Mouse (Mus musculus): ENCODE results near the gene Card9.

The Card9 gene

DNA sequence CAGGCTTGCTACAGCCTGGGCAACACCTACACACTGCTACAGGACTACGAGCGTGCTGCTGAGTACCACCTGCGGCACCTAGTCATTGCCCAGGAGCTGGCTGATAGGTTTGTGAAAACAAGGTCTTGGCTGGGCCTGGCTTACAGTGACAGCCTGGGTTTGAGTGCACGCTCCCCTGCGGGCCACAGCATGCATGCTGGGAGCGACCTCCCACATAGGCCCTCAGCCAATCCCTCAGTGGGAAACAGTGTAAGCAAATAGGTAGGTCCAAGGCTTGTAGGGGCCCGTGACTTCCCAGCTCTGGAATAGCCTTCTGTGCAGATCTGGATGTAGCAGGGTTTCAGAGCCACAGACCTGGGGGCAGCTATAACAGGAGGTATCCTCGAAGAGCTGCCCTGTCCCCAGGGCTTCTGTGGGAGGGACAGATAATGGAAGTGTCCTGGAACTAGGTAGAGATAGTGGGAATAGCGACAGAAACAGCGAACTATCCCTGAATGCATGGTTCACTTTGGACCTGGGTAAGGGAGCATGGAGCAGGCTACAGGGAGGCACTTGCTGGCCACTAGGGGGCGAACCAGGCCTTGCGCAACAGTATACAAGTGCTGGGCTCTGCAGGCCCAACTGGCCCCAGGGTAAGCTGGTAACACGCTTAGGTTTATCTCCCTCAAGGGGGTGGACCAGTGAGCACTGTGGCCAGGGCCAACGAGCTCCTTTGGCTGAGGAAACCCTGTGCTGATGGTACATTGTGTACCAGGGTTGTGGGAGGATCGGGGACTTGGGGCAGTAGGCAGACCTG lies 35.1 kb downstream of the Card9 start:
- peak; percentile 52 for DNase-seq

DNA sequence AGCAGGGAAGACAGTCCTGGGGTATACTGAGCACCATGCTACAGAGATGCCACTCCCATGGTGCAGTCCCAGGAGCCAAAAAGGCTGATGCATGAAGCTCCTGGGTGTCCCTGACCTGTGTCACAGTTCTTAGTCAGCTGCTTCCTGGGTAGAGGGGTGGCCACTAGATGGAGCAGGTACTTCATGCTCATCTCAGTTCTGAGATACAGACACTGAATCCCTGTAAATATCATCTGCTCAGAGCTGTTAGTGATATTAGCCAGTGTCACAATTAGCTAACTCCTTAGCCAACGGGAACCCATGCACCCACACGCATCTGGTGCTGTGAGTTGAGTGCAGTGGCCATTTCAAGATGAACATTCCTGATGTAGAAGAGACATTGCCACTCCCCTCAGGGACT lies 35.8 kb downstream of the Card9 start:
- peak; percentile 58 for DNase-seq

DNA sequence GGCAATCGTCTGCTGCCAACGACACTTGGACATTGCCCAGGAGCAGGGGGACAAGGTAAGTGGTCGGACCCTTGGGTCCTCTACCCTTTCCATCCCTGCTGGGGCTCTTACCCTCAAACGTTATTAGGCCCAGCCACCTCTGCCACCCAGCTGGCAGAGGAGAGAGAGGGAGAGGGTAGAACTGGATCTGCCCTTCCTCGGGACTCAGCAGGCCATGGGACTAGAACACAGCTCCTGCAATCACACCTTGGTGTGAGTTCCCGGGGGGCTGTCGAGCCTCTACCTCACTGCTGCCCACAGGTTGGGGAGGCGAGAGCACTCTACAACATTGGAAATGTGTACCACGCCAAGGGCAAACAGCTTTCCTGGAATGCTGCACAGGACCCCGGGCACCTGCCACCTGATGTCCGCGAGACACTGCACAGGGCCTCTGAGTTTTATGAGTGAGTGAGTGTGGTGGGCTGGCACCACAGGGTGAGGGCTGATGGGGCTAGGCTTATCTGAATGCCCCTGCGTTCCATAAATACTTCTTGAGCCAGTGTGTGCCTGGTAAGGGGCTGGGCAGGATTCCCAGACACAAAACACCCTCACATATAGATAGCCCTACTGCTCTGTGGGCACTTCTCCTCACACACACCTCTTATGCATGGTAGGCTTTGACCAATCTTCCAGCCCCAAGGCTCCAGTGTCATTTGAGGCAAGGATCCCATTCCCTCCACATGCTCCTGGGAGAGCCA lies 37.0 kb downstream of the Card9 start:
- no peak for DNase-seq

DNA sequence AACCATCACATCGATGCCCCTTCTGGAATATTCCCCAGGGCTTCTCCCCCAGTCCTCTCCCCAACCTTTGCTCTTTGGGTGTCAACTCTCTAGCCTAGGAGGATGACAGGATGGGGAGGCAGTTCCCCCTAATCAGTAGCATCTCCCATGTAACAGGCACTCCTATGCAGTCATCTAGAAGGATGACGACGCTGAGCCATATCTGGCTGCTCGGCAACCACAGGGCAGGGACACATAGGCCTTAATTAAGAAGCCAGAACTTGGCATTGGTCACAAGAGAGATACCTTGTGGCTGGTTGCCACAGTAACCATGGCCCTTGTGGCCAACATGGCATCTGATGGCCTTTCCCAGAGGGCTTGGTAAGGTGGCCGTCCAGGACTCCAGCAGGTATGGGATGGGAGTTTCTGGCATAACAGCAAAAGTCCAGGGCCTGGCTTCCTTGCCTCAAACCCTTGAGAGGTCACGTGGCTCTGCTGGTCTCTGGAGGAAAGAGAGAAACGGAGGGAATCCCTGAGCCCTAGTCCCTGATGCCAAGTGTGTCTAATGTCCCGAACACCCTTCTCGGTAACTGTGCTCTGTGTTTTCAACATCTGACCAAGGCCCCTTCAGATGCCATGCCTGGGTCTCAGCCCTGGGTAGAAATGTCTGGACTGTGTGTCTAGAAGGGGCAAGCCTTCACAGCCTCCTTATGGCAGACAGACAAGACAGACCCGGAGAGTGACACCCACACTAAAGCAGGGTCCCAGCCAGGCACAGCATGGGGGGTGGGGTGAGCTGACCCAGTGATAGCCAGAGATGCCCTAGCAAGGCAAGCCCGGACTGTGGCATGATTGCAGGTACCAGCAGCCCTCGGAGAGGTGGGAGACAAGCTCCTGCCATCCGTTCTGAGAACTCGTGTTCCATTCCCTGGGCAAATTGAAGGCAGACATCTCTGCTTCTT lies 40.2 kb downstream of the Card9 start:
- no peak for DNase-seq

DNA sequence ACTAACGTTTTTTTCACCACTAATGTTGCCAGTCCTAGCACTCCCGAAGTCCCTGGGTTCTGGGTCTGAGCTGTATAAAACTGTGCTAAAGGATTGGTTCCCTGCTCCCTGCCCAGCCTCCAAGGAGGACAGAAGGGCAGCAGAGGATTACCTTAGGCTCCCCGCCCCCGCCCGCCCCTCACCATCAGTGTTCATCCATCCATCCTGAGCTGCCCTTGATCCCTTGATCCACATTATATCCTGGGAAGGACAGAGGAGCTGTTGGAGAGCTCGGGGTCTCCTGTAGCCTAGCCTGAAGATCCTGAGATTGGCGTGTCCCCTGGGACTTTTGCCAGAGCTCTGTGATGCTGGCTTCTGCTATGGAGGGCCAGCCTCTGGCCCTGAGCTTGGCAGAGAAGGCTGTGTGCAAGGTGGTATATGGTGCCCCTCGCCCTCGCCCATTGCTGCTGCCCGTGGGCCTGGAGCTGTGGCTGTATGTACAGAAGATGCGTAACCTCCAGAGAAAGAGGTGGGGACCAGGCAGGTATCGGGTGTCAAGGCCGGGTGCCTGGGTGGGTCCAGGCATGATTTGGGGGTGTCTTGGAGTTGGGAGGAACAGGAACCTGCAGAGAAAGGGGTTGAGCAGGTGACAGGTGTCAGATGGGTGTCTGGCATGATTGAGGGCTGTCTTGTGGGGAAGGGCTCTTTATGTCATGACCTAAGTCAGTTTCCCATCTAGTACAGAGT lies 41.0 kb downstream of the Card9 start:
- DNase-seq = no peak

DNA sequence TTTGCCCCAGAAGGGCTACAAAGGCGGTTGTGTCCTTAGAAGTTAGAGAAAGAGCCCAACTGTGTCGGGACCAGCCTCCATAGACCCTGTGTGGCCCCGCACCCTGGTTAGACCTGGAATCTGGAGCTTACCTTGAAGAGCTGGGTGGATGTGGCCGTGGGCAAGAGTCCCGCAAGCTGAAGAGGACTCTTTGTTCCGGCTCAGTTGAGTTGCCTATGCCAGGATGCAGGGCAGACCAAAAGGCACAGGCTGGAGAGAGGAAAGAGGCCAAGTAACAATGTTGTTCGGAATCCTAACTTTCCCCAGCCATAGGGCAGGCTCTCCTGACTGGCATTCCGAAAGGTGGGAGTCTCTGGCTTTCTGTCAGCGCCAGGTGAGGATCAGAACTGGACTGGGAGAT lies 41.6 kb downstream of the Card9 start:
- no peak for DNase-seq

DNA sequence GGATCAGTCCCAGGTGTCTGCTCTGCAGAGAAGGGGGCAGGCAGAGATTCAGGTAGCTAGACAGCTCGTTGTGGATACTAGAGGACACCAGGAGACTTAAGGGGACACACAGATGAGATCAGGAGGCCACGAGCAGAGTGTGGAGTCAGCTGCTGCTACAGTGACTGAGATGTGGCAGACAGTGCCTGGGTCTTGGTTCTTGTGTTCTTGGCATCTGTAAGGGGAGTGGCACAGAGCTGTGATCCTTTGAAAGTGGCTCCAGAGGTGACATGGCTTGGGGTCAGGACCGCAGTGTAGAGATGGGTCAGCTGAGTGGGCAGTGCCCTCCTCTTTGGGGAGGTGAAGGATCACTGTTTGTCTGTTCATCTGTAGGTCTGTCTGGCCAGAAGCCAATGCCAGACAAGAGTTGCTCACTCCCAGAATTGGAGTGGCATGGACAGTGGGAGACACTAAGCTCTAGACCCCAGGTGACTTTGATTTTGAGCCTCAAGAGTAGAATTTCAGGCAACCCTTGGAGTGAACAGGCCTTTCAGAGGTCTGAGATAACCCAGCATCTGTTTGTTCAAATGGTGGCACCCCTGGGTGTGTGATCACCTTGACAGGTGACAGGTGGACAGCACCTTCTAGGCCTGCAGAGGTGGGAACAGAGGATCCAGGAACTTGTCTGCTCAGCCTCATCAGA lies 42.6 kb downstream of the Card9 start:
- DNase-seq = no peak

DNA sequence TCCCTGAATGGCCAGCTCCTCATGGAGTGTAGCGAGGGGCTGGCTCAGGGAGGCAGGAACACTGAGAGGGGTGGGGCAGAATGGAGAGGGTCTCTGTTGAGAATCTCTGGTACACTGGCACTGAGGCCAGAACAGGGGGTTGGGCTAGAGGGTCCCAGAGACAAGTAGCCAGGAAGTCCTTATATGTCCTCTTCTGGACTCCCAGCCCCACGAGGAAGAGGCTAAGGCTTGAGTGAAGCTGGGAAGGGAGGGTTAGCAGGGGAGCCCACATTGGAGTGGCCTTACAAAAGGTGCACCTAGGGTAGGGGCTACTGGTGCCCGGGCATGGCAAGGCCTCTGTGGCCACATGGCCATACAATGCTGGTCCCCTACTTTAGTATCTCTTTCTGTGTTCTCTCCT lies 43.3 kb downstream of the Card9 start:
- no peak for DNase-seq

DNA sequence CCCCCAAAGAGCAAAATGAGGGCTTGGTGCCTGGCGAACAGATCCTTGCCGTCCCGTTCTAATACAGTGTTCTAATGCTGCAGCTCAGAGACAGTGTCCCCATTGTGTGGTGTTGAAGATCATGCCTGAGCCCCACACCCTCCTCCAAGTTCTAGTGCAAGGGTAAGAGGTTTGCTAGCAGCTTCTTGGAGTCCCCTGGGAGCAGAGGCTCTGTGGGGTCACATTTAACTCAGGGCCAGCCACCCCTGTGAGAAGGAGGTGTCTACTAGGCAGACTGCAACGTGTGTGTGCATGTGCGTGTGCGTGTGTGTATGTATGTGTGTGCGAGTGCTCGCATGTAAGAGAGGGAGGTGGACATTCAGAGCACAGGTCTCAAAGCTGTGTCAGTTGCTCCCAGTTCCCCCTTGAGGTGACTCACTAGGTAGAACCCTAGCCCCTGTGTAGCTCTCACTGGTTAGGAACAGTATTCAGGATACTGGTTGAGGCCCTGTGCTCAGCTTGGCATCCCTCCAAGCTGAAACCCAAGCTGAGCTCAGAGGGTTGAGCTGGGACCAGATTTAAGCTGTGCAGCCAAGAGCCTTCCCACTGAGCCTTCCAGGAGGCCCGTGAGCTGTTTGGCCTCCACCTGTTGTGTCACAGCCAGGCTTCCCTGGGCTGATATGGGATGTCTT lies 44.0 kb downstream of the Card9 start:
- no peak for DNase-seq

DNA sequence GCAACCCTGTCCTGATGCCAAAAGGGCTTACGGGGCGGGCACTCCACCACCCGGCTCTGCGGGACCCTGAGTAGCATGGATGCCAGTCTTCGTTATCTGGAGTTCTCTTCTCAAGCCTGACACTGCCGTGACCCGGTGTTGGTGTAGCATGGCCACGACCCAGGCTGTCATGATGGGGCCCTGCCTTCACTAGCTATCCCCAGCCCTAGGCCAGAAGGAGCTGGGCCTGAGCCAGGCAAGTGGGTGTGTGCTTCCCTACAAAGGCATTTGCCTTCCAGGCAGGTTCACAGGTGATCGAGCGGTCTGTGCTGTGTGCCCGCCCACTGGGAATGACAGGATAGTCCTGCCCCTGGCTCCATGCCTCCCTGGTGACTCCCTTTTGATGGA lies 44.8 kb downstream of the Card9 start:
- DNase-seq = no peak

DNA sequence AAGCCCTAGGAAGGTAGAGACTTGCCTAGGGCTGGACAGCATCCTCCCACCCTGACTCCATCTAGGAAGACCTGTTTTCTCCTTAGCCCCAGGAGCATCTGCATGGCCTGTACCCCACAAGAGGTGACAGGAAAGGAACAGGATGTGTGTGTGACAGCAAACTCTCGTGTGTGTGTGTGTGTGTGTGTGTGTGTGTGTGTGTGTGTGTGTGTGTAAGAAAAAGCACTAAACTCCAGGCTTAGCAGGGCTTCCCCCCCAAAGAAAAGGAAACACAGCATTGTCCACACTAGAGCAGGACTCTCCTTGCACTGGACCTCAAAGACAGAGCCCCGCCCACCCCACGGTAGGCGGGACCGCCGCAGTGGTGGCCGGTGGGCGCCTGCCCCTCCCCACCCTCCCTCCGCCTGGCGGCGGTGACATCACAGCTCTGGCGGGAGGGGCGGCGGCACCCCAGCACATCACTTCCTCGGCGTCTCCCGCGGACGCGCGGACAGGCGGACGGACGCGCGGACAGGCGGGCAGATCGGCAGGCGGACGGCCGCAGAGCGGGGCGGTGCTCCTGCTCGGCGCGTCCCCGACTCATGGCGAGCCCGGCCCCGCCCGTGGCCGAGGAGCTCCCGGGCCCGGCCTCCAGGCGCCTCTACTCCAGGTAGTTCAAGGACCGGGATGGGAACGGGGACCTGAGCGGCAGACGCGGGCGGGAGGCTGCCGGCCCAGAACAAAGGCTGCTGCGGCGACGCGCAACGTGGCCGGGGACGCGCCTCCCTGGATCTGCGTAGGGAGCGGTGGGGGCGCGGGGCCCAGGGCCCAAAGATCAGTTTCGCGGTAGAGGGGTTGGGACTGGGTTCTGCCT lies 45.4 kb downstream of the Card9 start, which contains the start of gene Gpsm1:
Gene Gpsm1 (plus strand): TSS at position 444 of the 853 bp plus-strand sequence.
- DNase-seq = peak; percentile 71

DNA sequence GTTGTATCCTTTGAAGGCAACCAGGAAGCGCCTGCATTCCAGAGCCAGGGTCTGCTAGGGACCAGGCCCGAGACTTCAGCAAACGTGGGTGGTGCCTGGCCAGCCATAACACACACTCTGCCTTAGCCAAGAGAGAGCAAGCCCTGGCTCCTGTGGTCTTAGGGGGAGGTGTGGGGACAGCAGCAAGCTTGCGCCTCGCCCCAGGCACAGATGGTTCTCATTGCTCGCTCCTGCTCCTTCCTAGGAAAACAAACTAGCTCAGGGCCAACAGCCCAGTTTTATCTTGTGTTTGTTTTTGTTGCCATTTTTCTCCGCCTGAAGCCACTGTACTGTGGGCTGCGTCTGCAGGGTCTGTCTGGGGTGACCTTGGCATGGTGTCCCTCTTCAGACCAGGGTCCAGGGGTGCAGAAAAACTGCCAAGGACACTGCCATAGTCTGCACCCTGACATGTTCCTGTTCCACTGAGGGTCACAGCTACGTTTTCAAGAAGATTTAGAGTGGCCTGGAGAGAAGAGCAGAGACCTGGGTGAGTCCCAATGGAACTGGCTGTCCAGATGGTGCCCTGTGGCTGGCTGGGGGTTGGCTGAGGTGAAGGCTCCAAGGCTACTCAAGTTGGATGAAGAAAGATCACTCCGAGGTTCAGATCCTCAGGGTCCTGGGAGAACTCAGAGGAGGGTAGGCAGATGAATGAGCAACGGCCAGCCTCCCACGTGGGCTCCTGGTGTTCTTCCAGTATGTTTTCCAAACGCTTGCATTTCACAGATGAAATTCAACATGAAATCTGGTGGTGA lies 46.2 kb downstream of the Card9 start:
- DNase-seq = no peak

DNA sequence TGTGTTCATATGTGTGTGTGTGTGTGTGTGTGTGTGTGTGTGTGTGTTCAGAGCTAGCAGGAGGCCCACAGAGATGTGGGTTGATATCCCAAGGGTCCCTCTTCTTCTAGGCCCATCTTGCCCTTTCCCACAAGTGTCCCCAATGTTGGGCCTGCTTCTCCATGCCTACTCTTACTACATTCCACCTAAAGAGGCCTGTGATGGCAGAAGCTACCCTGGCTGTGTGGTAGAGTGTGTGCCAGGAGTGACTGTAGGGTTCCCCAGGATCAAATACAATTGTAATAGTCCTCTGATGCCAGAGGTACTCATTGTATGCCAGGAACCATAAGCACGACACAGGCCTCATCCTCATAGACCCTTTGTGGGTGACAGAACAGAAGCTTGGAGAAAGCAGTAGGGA lies 47.3 kb downstream of the Card9 start:
- no peak for DNase-seq

DNA sequence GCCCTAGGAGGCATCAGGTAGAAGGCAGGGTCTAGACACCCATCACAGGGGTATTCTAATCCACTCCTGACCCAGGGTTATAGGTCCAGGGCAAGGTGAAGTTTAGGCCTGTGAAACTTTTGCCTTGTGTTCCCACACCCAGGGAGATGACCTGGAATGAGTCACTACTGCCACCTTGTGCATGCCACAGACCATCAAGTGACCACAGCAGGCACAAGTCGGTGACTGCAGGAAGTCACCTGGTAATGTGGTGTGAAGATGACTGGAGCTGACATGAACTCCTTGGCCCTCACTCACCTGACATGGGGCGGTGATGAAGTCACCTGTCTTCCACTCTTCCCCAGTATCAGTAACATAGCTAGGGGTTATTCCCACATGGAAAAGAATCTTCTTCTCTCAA lies 47.9 kb downstream of the Card9 start:
- no peak for DNase-seq

DNA sequence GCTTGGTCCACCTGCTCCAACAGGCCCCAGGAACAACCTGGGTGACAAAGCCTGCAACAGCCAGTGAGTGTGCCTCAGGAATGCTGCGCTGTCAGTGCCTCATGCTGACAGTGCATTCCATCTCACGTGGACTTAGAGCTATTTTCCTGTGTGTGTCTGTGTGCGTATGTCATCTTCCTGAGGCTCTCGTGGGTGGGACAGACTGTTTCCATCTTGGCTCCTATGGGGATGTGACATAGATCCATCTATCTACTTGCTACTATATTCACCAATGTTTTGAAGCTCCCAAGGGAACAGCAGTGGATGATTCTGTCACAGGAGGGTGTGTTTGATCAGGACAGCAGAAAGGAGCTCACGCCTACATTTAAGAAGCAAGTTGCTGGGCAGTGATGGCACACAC lies 48.8 kb downstream of the Card9 start:
- peak; percentile 38 for DNase-seq

DNA sequence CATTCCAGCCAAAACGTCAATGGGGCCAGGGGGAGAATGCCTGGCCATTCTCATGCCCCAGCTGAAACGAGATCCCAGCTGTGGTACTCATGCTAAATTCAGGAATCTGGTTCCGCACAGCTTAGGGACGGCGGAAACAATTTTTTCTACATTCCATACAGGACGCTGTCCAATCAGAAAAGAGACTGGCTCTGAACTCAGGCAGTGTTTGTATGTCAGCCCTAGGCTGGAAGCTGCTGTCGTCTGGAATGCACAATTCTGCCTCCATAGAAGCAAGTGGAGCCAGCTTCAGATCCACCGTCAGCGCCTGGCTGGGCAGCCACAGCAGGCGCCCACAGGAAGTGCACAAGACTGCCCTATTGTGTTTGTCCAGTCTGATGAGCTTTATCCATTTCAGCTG lies 51.0 kb downstream of the Card9 start:
- DNase-seq = no peak

DNA sequence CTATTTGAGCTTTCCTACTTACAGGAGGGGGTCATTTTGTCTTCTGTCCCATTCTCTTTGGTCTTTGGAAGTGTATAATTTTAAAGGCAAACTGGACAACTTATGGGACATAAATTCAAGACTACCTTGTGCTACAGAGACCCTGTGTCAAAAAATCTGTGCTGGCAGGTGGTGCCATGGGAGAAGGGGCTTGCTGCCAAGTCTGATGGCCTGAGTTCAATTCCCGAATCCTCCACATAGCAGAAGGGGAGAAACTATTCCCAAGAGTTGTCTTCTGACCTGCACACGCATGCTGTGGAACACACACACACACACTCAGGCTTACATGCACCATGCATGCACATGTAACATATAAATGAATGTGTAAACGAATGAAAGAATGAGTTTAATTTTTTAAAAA lies 54.0 kb downstream of the Card9 start:
- DNase-seq = no peak

DNA sequence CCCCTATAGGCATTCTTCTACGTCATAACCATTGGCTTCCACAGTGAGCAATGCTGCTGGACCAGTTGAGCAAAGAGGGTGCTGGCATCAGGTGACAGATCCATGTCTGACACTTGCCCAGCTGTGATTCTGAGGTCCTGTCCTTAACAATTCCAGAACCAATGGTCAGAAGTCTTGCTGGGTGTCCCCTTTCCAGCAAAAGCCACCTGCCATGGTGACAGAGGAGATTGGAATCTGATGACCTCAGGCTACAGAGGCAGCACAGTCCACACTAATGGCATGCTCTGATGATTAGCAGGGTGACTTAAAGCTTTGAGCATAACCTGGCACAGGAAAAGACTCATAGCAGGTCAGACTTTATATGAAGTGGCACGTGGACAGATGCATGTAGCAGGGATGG lies 55.2 kb downstream of the Card9 start:
- no peak for DNase-seq

DNA sequence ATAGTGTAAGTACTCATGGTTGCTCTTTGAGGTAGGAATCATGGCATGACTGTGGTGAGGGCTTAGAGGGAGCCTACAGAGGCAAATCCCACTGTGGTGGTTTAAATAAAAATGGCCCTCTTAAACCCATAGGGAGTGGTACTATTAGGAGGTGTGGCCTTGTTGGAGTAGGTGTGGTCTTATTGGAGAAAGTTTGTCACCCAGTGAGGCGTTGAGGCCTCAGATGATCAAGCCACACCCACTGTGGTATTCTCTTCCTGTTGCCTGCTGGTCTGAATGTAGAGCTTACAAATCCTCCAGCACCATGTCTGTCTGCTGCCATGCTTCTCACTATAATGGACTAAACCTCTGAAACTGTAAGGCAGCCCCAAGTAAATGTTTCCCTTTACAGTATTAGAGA lies 56.0 kb downstream of the Card9 start:
- DNase-seq = no peak

Measured in thymus, postnatal 25 days (tissue).